Mouse (Mus musculus): ENCODE measurements around the gene Chst8.

- no peak for TF ChIP-seq MAFK (IDR thresholded peaks at IDR 0.05; ENCODE audit: insufficient read depth, low read depth, low read length)
- no peak for TF ChIP-seq HCFC1 (IDR thresholded peaks at IDR 0.05; ENCODE audit: borderline replicate concordance, insufficient read depth, low read length)
- no peak for TF ChIP-seq ZNF384 (IDR thresholded peaks at IDR 0.05; ENCODE audit: low read depth, low read length)
- no peak for TF ChIP-seq ZC3H11A (IDR thresholded peaks at IDR 0.05; ENCODE audit: borderline replicate concordance, low read depth, low read length)
- no peak for TF ChIP-seq CHD2 (IDR thresholded peaks at IDR 0.05; ENCODE audit: low read depth, low read length)
These were observed 97.6 kb downstream of the Chst8 start for GRCm38 (mm10) chr7:34714848-34715460.
